Mouse (Mus musculus) fat pad, adult 2 months (tissue): ENCODE data around the gene Trp53bp2.

Source experiments
- DNase-seq: peaks from one replicate; pipeline ENCODE4 v3.0.0-alpha.2; 2011; ENCODE audit warnings: low read depth, low spot score; ENCODE audit errors: extremely low read depth

The Trp53bp2 gene

GRCm38 (mm10) chr1:182408684-182409327 is at the start of gene Trp53bp2:
Gene Trp53bp2, plus strand, starts transcription at chr1:182409172.
- DNase-seq, result no peak

GRCm38 (mm10) chr1:182362703-182363102 is 46.3 kb upstream of the Trp53bp2 start:
- DNase-seq, result no peak

DNA sequence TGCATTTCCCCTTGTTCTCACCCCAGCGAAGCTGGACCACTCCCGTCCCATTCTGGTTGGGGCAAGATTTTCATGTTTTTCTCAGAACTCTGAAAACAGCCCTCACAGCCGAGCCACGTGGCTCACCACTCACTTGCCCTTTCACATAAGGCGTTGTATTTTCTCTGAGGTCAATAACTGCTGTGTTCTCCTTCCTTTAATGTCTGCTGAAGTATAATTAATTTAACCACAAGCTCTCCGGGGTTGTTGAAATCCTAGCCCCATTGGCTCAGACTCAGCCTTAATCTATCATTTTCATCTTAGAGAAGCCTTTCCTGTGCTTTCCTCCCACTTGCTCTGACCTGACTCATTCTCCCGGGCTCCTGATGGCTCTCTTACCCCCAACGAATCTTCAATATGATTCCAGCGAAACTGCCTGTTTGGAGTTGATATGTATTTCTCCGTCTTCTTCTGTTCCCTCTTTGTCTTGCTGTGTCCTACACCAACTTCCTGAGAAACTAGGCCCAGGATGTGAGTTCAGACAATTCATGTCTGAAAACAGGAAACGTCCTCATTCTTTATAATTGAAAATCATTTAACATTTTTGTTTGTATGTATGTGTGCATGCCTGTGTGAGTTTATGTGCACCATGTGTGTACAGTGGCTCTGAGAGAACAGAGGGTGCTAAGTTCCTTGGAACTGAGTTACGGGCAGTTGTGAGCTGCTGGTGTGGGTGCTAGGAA is 45.1 kb upstream of the Trp53bp2 start:
- no peak for DNase-seq

DNA sequence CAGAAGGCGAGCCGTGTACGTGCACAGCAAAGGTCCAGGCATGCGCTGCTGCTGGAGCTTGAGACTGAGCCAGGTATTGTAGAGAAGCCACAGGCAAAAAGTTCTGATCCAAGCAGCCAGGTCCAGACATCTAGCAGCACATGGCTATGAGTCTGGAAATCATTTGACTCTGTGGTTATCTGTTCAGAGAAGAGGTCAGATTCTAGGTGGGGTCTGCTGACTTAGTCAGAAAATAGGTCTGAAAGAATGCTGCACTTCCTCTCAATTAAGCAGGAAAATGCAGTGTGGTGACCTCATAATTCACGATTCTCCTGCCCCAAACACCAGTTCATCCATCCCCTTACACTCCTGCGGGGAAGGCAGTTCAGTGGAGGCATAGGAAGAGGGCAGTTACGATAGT is 40.7 kb upstream of the Trp53bp2 start:
- no peak for DNase-seq

DNA sequence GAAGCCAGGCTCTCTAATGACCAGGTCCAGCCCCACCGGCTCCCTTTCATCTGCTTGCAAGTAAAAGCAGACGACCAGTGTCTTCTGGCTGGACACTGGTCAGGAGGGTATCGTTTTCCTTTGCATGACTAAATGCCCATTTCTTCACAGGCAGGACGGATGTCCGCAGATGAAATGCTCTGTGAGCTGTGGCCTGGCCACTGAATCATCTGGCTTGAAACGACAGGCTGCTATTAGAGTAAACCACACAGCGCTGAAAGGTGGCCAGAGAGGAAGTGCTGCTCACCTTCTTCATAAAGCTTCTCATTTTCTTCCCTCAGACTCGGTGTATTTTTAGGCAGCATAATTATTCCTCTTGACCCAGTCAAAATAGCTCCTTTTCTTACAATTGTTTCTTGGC is 40.2 kb upstream of the Trp53bp2 start:
- DNase-seq, result no peak

DNA sequence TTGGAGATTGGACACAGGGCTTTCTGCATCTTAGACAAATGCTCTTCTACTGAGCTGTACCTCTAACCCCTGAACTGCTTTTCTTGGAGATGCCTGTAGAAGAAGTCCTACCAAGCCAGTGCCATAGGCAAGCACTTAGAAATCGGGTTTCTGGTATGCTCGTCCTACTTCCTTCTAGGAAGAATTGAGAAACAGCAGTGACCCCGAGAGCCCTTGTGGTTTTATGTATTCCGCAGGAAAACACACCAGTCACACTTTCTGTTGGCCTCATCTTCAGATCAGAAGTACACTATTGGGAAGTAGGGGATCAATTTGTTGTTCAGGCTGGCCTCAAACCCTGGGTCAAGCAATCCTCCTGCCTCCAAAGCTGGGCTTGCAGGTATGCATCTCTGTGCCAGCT is 39.5 kb upstream of the Trp53bp2 start:
- DNase-seq, result no peak

DNA sequence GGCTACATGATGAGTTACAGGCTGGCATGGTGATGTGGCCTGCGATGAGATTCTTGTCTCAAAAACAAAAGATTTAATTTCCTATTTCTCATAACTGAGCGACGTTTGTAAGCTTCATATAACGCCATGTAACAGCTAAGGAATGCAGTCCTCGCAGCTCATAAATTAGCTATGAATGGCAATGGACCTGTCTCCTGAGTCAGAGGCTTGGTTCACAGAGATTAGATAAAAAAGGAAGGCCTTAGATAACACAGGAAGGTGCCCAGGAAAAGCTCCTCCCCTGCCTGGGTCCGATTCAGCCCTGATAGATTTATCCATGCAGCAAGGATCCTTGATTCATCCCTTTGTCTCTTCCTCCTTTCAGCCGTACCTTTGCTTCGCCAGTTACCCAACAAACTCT is 37.1 kb upstream of the Trp53bp2 start:
- no peak for DNase-seq

DNA sequence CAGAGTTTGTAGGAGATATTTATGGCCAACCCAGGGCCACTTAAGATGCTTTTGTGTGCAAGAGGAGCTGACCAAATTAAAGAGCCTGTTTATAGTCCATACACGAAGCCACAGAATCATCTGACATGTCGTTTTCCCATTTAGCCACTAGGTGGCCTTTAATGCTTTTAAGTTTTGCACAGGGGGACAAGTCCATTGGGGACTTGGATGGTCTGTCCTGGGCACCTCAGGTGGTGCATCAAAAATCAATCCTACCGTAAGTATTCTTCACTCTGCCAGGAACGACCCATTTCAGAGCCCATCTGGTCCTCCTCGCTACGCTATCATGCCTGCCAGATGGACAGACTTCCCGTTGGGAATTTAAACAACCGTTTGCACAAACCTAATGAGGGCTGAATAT is 32.8 kb upstream of the Trp53bp2 start:
- DNase-seq, result no peak

DNA sequence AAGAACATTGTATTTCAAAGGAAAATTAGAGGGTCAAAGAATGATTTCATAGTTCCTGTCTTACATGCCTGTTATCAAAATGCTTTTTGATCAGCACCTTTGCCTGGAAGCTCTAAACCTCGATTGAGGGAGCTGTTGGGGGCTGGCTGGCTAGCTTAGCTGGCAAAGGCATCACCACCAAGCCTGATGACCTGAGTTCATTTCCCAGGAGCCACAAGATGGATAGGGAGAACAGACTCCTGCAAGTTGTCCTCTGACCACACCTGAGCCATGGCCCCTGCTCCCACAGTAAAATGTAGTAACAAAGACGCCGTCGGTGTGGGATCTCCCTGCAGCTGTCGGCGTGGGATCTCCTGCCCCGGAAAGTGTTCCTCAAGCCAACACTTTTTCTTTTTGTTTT is 32.1 kb upstream of the Trp53bp2 start:
- no peak for DNase-seq

- no peak for DNase-seq
These were observed 31.5 kb upstream of the Trp53bp2 start for GRCm38 (mm10) chr1:182377519-182377918.

GRCm38 (mm10) chr1:182378205-182378835 is 30.7 kb upstream of the Trp53bp2 start:
- DNase-seq, result no peak

- DNase-seq, result no peak
These were observed 30.1 kb upstream of the Trp53bp2 start for GRCm38 (mm10) chr1:182378876-182379275.

DNA sequence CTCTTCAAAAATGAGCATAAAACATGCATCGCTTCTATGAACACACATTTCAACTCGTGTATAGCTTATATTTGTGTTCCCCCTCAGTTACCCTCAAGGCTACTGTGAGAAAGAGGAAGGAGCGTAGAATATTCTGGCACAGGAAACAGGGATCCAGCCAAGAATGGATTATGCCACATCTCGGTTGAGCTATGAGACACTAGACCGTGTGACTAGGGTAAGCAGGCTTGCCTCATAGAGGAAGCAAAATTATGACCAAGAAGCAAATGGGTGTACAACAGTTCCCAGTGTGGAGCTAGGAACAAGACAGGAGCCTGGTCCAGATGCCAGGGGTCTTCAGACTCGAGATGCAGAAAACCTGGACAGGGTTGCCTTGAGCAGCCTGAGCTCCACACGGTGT is 28.3 kb upstream of the Trp53bp2 start:
- DNase-seq, result no peak

- DNase-seq, result no peak
These were observed 27.6 kb upstream of the Trp53bp2 start for GRCm38 (mm10) chr1:182381327-182381726.

- no peak for DNase-seq
These were observed 25.9 kb upstream of the Trp53bp2 start for GRCm38 (mm10) chr1:182383096-182383495.

- no peak for DNase-seq
These were observed 22.5 kb upstream of the Trp53bp2 start for GRCm38 (mm10) chr1:182386449-182386848.

GRCm38 (mm10) chr1:182388729-182389128 is 20.2 kb upstream of the Trp53bp2 start:
- DNase-seq, result no peak

GRCm38 (mm10) chr1:182398171-182398570 is 10.8 kb upstream of the Trp53bp2 start:
- no peak for DNase-seq

GRCm38 (mm10) chr1:182398780-182399179 is 10.2 kb upstream of the Trp53bp2 start:
- DNase-seq, result no peak

DNA sequence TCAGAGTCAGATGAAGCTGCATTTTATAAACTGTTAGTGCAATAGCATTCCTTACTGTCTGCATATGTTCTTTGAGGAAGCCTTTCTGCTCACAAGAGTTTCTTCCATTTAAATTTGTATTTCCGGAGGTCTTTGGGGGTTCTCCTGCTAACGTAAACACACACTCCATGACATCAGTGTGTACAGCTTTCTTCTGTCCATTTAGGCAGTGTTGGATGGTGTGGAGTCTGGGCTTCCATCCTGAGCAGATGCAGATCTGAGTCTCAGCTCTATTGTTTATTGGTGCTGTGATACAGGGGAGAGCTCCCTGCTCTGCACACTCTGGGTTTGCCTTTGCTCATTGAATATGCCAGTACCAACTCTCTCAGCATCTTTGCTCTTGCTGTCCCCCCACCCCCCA is 9.8 kb upstream of the Trp53bp2 start:
- no peak for DNase-seq

DNA sequence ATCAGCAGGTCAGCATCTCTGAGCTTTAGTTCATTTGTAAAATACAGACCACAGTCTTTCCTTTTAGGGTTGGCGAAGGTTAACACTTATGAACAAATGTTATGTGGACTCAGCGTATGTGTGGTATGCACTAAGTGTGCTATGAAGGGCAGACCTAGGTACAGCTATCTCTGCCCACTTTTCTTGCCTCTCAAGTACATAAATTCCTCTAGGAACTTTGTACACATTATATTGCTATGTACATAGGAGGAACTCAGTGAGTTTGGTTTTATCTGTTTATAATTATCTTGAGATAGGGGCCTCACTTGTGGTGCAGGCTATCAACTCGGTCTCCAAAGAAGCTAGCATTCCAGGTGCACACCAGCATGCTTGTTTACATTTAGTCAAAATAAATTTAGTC is 9.1 kb upstream of the Trp53bp2 start:
- no peak for DNase-seq

DNA sequence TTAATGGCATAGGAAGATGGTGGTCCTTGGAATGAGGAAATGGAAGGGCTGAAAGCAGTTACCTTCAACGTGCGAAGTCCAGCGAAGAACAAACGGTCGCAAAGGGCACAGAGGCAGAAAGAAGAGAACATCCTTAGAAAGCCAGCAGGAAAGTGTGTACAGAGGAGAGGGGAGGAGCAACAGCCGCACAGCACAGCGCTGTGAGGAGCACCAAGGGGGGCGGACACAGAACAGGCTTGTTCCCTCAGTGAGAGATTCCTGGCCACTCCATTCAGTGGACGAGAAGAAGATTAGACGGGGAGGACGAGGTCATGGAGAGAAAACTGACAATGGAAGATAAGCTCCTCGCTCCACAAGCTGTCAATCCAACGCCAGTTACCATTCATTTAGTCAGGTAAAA is 5.9 kb upstream of the Trp53bp2 start:
- no peak for DNase-seq
